Mouse (Mus musculus) midbrain, postnatal 0 days (tissue): ENCODE data around the gene Vwa2. TPM values are rescaled to one million over a fixed set of nuclear protein-coding genes. Genes with fewer than 3 reads are reported as not detected.

Experiments
- ATAC-seq: fragments of 200-750 bp; cut with Nextera tagmentation; 2 replicates; pipeline ENCODE4 v1.8.0; 2017; ENCODE audit warnings: moderate number of reproducible peaks, mild to moderate bottlenecking, moderate TSS enrichment, moderate library complexity; ENCODE audit not compliant: low FRiP score
- DNase-seq: peaks from one replicate; pipeline ENCODE4 v3.0.0-alpha.2; 2015; ENCODE audit warnings: low spot score
- H3K27ac ChIP-seq: fragments of 300-500 bp; sonication (generic); 2 replicates; pipeline ENCODE4 v1.5.1; 2014; ENCODE audit warnings: low read depth, mild to moderate bottlenecking, low read length, mixed read lengths
- H3K27me3 ChIP-seq: fragments of 300-500 bp; sonication (generic); 2 replicates; pipeline ENCODE4 v1.6.1; 2014; ENCODE audit warnings: low read length, control low read depth, mixed read lengths; ENCODE audit not compliant: insufficient read depth
- H3K36me3 ChIP-seq: fragments of 300-500 bp; sonication (generic); 2 replicates; pipeline ENCODE4 v1.6.1; 2014; ENCODE audit warnings: low read length, control low read depth, mixed read lengths; ENCODE audit not compliant: insufficient read depth
- H3K4me1 ChIP-seq: fragments of 300-500 bp; sonication (generic); 2 replicates; pipeline ENCODE4 v1.6.1; 2014; ENCODE audit warnings: mild to moderate bottlenecking, control low read depth, antibody characterized with exemption, low read length, mixed read lengths; ENCODE audit not compliant: insufficient read depth
- H3K4me2 ChIP-seq: fragments of 300-500 bp; sonication (generic); 2 replicates; pipeline ENCODE4 v1.6.1; 2014; ENCODE audit warnings: low read depth, mild to moderate bottlenecking, low read length, mixed read lengths; ENCODE audit not compliant: poor library complexity, severe bottlenecking
- H3K4me3 ChIP-seq: fragments of 300-500 bp; sonication (generic); 2 replicates; pipeline ENCODE4 v1.5.1; 2014; ENCODE audit warnings: low read depth, mild to moderate bottlenecking, low read length, moderate library complexity
- H3K9ac ChIP-seq: fragments of 300-500 bp; sonication (generic); replicated peaks from 2 replicates; pipeline ENCODE4 v1.6.1; 2014; ENCODE audit warnings: mild to moderate bottlenecking, low read length, moderate library complexity, mixed read lengths; ENCODE audit not compliant: poor library complexity, severe bottlenecking
- H3K9me3 ChIP-seq: fragments of 300-500 bp; sonication (generic); 2 replicates; pipeline ENCODE4 v1.6.1; 2016; ENCODE audit warnings: low read length, control low read depth
- CTCF ChIP-seq: IDR thresholded peaks from 2 replicates; pipeline ENCODE4 v1.5.1; 2016; ENCODE audit warnings: antibody characterized with exemption, mild to moderate bottlenecking
- WGBS: fragments of 180-500 bp; shearing (Covaris S2); extraction: QIAGEN DNeasy Blood & Tissue Kit; methylation state at CpG from one replicate; pipeline ENCODE4 v1.1.7; 2014; 5-methylcytosine and 5-hydroxymethylcytosine counted together
- polyA plus RNA-seq: library from polyadenylated mRNA; unstranded; fragments of >200 nt; fragmentation: Nextera tagmentation; extraction: Ambion mirVana; gene quantifications from 2 replicates; pipeline ENCODE4 v1.2.1, GENCODE M21; 2015
- total RNA-seq: library from RNA; depleted of rRNA; stranded (reverse); fragments of >200 nt; gene quantifications from 2 replicates; pipeline ENCODE4 v1.2.3, GENCODE M21; 2014; rRNA removed

The Vwa2 gene
- total and polyA plus RNA-seq, 2 experiments from 2014 or later: 0.68 to 0.77 TPM

DNA sequence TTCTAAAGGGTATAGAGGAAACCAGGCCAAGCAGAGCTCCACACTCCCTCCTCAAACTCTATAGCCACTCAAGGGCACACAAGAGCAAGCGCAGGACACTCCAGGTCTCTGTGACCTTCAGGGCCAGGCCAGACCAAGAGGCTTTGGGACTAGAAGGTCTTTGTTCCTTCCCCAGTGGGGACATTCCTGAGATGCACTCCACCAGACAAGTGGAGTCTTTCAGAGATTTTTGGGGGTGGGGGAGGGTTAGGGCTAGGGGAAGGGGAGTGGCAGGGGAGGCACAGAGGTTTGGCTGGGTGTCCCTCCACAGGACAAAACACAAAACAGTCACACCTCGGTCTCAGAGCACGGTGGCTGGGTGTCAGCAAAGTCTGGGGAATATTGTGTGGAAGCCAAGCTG is 85.6 kb downstream of the Vwa2 start:
- Histone ChIP-seq H3K36me3 (no peaks in the 10 kb centered on the region), H3K4me3 (no peak overlapping the region), H3K4me1 (0 out of 2 replicates have a peak, but pooled peaks cover 3% of the 10 kb centered on the region), H3K9me3 (no peaks in the 10 kb centered on the region), H3K4me2 (no peak overlapping the region), H3K27ac (no peak overlapping the region), H3K9ac (no peak overlapping the region), H3K27me3 (no peaks in the 10 kb centered on the region)
- no peak for DNase-seq
- 82% methylated on average over 3 of the region's 3 CpGs for WGBS
- no peak for TF ChIP-seq CTCF
- ATAC-seq: no peak

Other genes with a start within 250 kb of the Vwa2 start
- gene Adrb1, start 152.1 kb upstream of the Vwa2 start, total RNA-seq: 5.1 and 7.6 TPM in 2 replicates
- gene Adrb1, start 152.1 kb upstream of the Vwa2 start, polyA plus RNA-seq: 2.0 and 2.9 TPM in 2 replicates
- gene Ccdc186, start 52.1 kb upstream of the Vwa2 start, total RNA-seq: 13.5 and 30.1 TPM in 2 replicates
- 16.8 and 20.8 TPM in 2 replicates for gene Ccdc186, start 52.1 kb upstream of the Vwa2 start, polyA plus RNA-seq
- 0.85 and 0.99 TPM in 2 replicates for gene Tdrd1, start 48.0 kb upstream of the Vwa2 start, total RNA-seq
- gene Tdrd1, start 48.0 kb upstream of the Vwa2 start, polyA plus RNA-seq: 0.52 and 0.88 TPM in 2 replicates
- gene Afap1l2, start 134.0 kb downstream of the Vwa2 start, total RNA-seq: 13.2 and 15.3 TPM in 2 replicates
- 8.1 and 10.8 TPM in 2 replicates for gene Afap1l2, start 134.0 kb downstream of the Vwa2 start, polyA plus RNA-seq